Mouse (Mus musculus) stomach, postnatal 0 days (tissue): ENCODE measurements around the gene Usp33.

Experiments used
- CTCF ChIP-seq: IDR thresholded peaks from 2 replicates; pipeline ENCODE4 v1.5.1; 2016; ENCODE audit warnings: antibody characterized with exemption, low read depth, mild to moderate bottlenecking, moderate library complexity
- EP300 ChIP-seq: optimal IDR thresholded peaks from 2 replicates; pipeline ENCODE3; 2016; ENCODE audit warnings: antibody characterized with exemption

DNA sequence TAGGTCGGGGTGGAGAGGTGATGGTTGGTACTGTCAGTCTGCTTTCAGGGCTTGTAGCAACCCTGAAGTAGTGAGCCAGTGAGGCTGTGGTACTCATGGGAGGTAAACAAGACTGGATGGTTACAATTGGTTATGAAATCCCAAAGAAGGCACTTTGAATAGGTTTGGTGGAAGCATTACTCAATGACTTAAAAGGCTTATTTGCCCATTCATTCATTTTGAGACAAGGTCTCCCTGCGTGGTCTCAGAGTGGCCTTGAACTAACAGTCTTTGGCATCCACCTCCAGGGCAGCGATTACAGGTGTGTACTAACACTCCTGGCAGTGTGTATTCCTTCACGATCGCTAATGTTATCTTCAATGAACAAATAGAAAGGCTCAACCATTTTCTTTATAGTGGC lies 4.7 kb downstream of the Usp33 start:
- TF ChIP-seq CTCF (no peak), EP300 (no peak)
